16 mouse cellular contexts compared by ENCODE assay signal in genomic region chr10:107982082-107982481, GRCm38 (mm10).
"Had no signal": no experiment of that assay in that cellular context is flagged by ENCODE, and none has a peak within 500 bp of the region (broad histone marks: within the 10 kb centered on the region; RNA-seq: fewer than 3 reads in every experiment).

No protein-coding gene starts in this region.

- H3K36me3 ChIP-seq: neural tube, embryonic 12.5 days; neural tube, embryonic 13.5 days; neural tube, embryonic 15.5 days; stomach, embryonic 15.5 days had no signal

- H3K4me3 ChIP-seq: neural tube, embryonic 12.5 days; neural tube, embryonic 13.5 days; neural tube, embryonic 15.5 days; stomach, embryonic 15.5 days had no signal

- DNase-seq: right cerebral cortex, adult 18-20 months; right cerebral cortex, postnatal 14 days; right cerebral cortex, postnatal 25 days; right cerebral cortex, postnatal 4 days; spleen, adult 18-20 months; thymus, adult 18-20 months; thymus, adult 2 months; thymus, postnatal 14 days; thymus, postnatal 25 days; thymus, postnatal 36 days; thymus, postnatal 4 days had no signal

- H3K9me3 ChIP-seq: neural tube, embryonic 12.5 days; neural tube, embryonic 13.5 days; neural tube, embryonic 15.5 days; stomach, embryonic 15.5 days had no signal

- H3K27ac ChIP-seq: neural tube, embryonic 12.5 days; neural tube, embryonic 13.5 days; neural tube, embryonic 15.5 days; stomach, embryonic 15.5 days; stomach, postnatal 0 days had no signal

- H3K4me2 ChIP-seq: neural tube, embryonic 12.5 days; neural tube, embryonic 13.5 days; neural tube, embryonic 15.5 days; stomach, embryonic 15.5 days had no signal

- H3K9ac ChIP-seq: neural tube, embryonic 12.5 days; neural tube, embryonic 13.5 days; neural tube, embryonic 15.5 days; stomach, embryonic 15.5 days had no signal

- H3K4me1 ChIP-seq: neural tube, embryonic 12.5 days; neural tube, embryonic 13.5 days; neural tube, embryonic 15.5 days; stomach, embryonic 15.5 days had no signal

- H3K27me3 ChIP-seq: neural tube, embryonic 12.5 days; neural tube, embryonic 13.5 days; neural tube, embryonic 15.5 days; stomach, embryonic 15.5 days had no signal
